Mouse (Mus musculus): ENCODE data around the gene Adra2b.

Adra2b gene

GRCm38 (mm10) chr2:127387521-127387920, 24.5 kb downstream of the Adra2b start:
- no peak for DNase-seq

GRCm38 (mm10) chr2:127390352-127390751, 27.3 kb downstream of the Adra2b start:
- DNase-seq = no peak

- no peak for DNase-seq
Observed at GRCm38 (mm10) chr2:127390846-127391245, 27.8 kb downstream of the Adra2b start.

- DNase-seq = no peak
Observed at GRCm38 (mm10) chr2:127391323-127391722, 28.3 kb downstream of the Adra2b start.

- DNase-seq = no peak
Observed at GRCm38 (mm10) chr2:127394606-127395161, 31.7 kb downstream of the Adra2b start.

- DNase-seq = no peak
Observed at GRCm38 (mm10) chr2:127398738-127399137, 35.7 kb downstream of the Adra2b start.

GRCm38 (mm10) chr2:127411126-127411525, 48.1 kb downstream of the Adra2b start:
- DNase-seq = no peak

GRCm38 (mm10) chr2:127415806-127416205, 52.8 kb downstream of the Adra2b start:
- DNase-seq = no peak

- no peak for DNase-seq
Observed at GRCm38 (mm10) chr2:127416706-127417105, 53.7 kb downstream of the Adra2b start.
